Mouse (Mus musculus): ENCODE measurements around the gene Mak. TPM values are rescaled to one million over a fixed set of nuclear protein-coding genes. Genes with fewer than 3 reads are reported as not detected.
A peak's percentile ranks its signal among the peaks of the same experiment; 100 is the strongest.

The Mak gene
- total RNA-seq, 1 experiment, result 0.54 TPM

DNA sequence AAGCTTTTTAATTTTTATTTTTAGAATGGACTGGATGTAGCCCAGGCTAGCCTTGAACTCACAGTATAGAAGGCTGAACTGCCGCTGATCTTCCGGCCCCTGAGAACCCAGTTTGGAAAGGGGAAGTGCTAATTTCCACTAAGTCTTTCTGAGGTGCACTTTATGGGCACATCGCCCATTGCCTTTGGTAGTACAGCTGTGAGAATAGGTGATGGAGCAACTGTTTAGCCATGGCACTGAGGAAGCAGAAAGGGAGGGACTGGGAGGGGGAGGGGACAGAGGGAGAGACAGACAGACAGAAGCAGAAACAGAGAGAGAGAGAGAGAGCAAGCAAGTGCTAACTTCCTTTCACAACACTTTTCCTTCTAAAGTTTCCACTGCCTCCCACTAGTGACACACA, 5.0 kb upstream of the Mak start:
- no peaks in the 10 kb centered on the region for H3K36me3 ChIP-seq (ENCODE audit: control insufficient read depth, insufficient read depth, low read length, poor library complexity, severe bottlenecking)
- no peak overlapping the region for H3K4me3 ChIP-seq (ENCODE audit: insufficient read depth in 1 of 2, low read depth in 1 of 2, low read length in 2 of 2, poor library complexity in 1 of 2, severe bottlenecking in 1 of 2)
- 0 out of 2 replicates have a peak overlapping the region, but pooled peaks have one; percentile 29 for H3K9ac ChIP-seq (ENCODE audit: insufficient read depth, low read depth, low read length, poor library complexity, severe bottlenecking)
- H3K4me1 ChIP-seq (ENCODE audit: control insufficient read depth in 2 of 2, insufficient read depth in 2 of 2, low read length in 2 of 2, poor library complexity in 1 of 2), result peaks cover 0 to 4% of the 10 kb centered on the region in 2 experiments; a peak in 2 of 4 replicates
- no peaks in the 10 kb centered on the region for H3K9me3 ChIP-seq (ENCODE audit: control insufficient read depth, insufficient read depth, low read depth, low read length)
- in situ Hi-C loops (cut with MboI; ENCODE audit: low sequenced_read_pairs in 2 of 2, unreplicated experiment in 2 of 2), result loop anchor here in 1 of 2 experiments (25.0 kb wide), 1 partner anchor 153 kb away; the partner anchor contains the start of gene Smim13
- DNase-seq (ENCODE audit: low read depth, low spot score), result no peak
- TF ChIP-seq ZC3H11A (IDR thresholded peaks at IDR 0.05; ENCODE audit: borderline replicate concordance, low read depth, low read length), result no peak
- no peak overlapping the region for H3K27ac ChIP-seq (ENCODE audit: insufficient read depth, low read depth, low read length, poor library complexity, severe bottlenecking)

DNA sequence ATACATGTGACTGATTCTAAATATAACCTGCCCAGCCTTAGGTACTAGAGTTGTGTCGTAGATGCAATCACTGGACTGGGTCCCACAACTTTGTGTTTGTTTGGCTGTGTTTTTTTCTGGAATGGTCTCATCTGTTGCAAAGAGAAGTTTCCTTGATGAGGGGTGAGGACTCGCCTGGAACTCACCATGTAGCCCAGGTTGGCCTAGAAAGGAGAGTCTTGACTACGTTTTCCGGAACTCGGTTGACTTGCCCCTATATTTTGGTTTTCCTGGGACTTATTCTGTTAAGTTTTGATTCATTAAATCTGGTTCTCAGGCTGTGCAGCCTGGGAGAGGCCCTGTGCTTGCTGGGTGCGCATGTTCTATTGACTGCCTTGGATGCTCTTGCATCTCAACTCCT, 1.2 kb upstream of the Mak start:
- Histone ChIP-seq H3K9ac (ENCODE audit: insufficient read depth, low read depth, low read length, poor library complexity, severe bottlenecking) (no peak overlapping the region), H3K4me1 (ENCODE audit: control insufficient read depth in 2 of 2, insufficient read depth in 2 of 2, low read length in 2 of 2, poor library complexity in 1 of 2) (0 out of 4 replicates have a peak, but pooled peaks cover 0 to 5% of the 10 kb centered on the region in 2 experiments), H3K36me3 (ENCODE audit: control insufficient read depth, insufficient read depth, low read length, poor library complexity, severe bottlenecking) (no peaks in the 10 kb centered on the region), H3K4me3 (ENCODE audit: insufficient read depth in 1 of 2, low read depth in 1 of 2, low read length in 2 of 2, poor library complexity in 1 of 2, severe bottlenecking in 1 of 2) (no peak overlapping the region), H3K9me3 (ENCODE audit: control insufficient read depth, insufficient read depth, low read depth, low read length) (no peaks in the 10 kb centered on the region), H3K27ac (ENCODE audit: insufficient read depth, low read depth, low read length, poor library complexity, severe bottlenecking) (no peak overlapping the region)
- in situ Hi-C loops (cut with MboI; ENCODE audit: low sequenced_read_pairs in 2 of 2, unreplicated experiment in 2 of 2), result loop anchor here in 1 of 2 experiments (25.0 kb wide), 1 partner anchor 157 kb away; the partner anchor contains the start of gene Smim13
- TF ChIP-seq ZC3H11A (IDR thresholded peaks at IDR 0.05; ENCODE audit: borderline replicate concordance, low read depth, low read length), result no peak
- TF ChIP-seq MAFK (IDR thresholded peaks at IDR 0.05; ENCODE audit: insufficient read depth, low read depth, low read length), result no peak
- no peak for TF ChIP-seq ZNF384 (IDR thresholded peaks at IDR 0.05; ENCODE audit: low read depth, low read length)
- no peak for TF ChIP-seq CHD2 (IDR thresholded peaks at IDR 0.05; ENCODE audit: low read depth, low read length)
- no peak for DNase-seq (ENCODE audit: low read depth, low spot score)

DNA sequence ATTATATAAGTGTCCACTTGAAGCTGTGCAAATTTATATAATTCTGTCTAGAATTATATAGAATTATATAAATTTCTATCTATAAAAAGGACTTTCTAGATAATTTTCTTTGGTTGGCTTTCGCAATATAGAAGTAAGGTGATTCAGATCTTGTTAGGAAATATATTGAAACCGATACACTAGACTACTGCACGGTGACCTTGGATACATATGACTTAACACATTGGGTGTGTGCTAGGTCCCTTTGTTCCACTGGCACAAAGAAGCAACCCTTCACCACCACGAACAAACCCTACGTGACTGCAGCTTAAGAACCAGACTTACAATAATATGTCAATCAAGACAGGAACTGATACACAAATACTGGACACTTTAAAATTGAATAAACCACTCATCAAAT, 353 bp upstream of the Mak start:
- Histone ChIP-seq H3K4me3 (ENCODE audit: insufficient read depth in 1 of 2, low read depth in 1 of 2, low read length in 2 of 2, poor library complexity in 1 of 2, severe bottlenecking in 1 of 2) (no peak overlapping the region), H3K4me1 (ENCODE audit: control insufficient read depth in 2 of 2, insufficient read depth in 2 of 2, low read length in 2 of 2, poor library complexity in 1 of 2) (0 out of 4 replicates have a peak, but pooled peaks cover 0 to 5% of the 10 kb centered on the region in 2 experiments)
- no peak for DNase-seq (ENCODE audit: low read depth, low spot score)

DNA sequence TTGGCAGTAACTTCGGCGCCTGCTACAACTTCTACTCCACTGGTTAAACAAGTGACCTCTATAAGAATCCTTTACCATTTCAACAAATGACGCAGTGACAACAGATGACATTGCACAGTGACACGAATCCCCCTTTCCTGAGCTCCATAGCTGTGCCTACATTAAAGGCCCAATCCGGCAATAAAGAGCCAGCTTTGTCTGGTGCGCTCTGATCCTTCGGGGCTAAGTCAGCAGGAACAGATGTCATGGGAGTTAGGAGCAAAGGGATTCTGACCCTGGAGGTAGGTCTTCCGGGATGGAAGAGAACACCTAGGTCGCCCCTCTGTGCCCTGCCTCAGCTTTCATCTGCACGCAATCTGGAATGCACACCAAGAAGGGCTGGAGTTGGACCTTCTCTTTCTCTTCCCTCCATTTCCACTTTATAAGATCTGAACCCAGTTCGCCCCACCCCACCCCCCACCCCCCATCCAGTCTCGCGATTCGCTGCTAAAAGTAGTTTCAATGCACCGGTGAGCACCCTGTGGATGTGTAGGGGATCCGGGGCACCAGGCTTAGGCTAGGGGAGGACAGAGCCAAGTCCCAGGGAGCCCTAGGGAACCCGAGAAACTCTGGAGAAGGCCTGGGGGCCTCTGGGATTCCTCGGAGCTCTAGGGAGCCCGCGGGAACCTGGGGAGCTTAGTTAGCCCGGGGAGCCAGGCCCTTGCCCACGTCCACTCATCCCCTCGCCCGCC, 651 bp downstream of the Mak start:
- Histone ChIP-seq H3K36me3 (ENCODE audit: control insufficient read depth, insufficient read depth, low read length, poor library complexity, severe bottlenecking) (no peaks in the 10 kb centered on the region), H3K9me3 (ENCODE audit: control insufficient read depth, insufficient read depth, low read depth, low read length) (no peaks in the 10 kb centered on the region), H3K4me3 (ENCODE audit: insufficient read depth in 1 of 2, low read depth in 1 of 2, low read length in 2 of 2, poor library complexity in 1 of 2, severe bottlenecking in 1 of 2) (peak overlapping the region; percentile 64 to 74), H3K27ac (ENCODE audit: insufficient read depth, low read depth, low read length, poor library complexity, severe bottlenecking) (no peak overlapping the region), H3K4me1 (ENCODE audit: control insufficient read depth in 2 of 2, insufficient read depth in 2 of 2, low read length in 2 of 2, poor library complexity in 1 of 2) (0 out of 4 replicates have a peak, but pooled peaks cover 0 to 5% of the 10 kb centered on the region in 2 experiments), H3K9ac (ENCODE audit: insufficient read depth, low read depth, low read length, poor library complexity, severe bottlenecking) (peak overlapping the region; percentile 75)
- in situ Hi-C loops (cut with MboI; ENCODE audit: low sequenced_read_pairs in 2 of 2, unreplicated experiment in 2 of 2), result loop anchor here in 1 of 2 experiments (25.0 kb wide), 1 partner anchor 158 kb away; the partner anchor contains the start of gene Smim13
- TF ChIP-seq ZC3H11A (IDR thresholded peaks at IDR 0.05; ENCODE audit: borderline replicate concordance, low read depth, low read length) (no peak), CHD2 (IDR thresholded peaks at IDR 0.05; ENCODE audit: low read depth, low read length) (peak; percentile 48; the same call in 1 of the 2 replicates)
- DNase-seq (ENCODE audit: low read depth, low spot score), result no peak

More for the DNA sequence above, 353 bp upstream of the Mak start:
- TF ChIP-seq ZC3H11A (IDR thresholded peaks at IDR 0.05; ENCODE audit: borderline replicate concordance, low read depth, low read length) (no peak), HCFC1 (IDR thresholded peaks at IDR 0.05; ENCODE audit: borderline replicate concordance, insufficient read depth, low read length) (no peak), CHD2 (IDR thresholded peaks at IDR 0.05; ENCODE audit: low read depth, low read length) (no peak), MAFK (IDR thresholded peaks at IDR 0.05; ENCODE audit: insufficient read depth, low read depth, low read length) (no peak), ZNF384 (IDR thresholded peaks at IDR 0.05; ENCODE audit: low read depth, low read length) (no peak)
- H3K9me3 ChIP-seq (ENCODE audit: control insufficient read depth, insufficient read depth, low read depth, low read length), result no peaks in the 10 kb centered on the region
- no peak overlapping the region for H3K9ac ChIP-seq (ENCODE audit: insufficient read depth, low read depth, low read length, poor library complexity, severe bottlenecking)
- H3K27ac ChIP-seq (ENCODE audit: insufficient read depth, low read depth, low read length, poor library complexity, severe bottlenecking), result no peak overlapping the region
- no peaks in the 10 kb centered on the region for H3K36me3 ChIP-seq (ENCODE audit: control insufficient read depth, insufficient read depth, low read length, poor library complexity, severe bottlenecking)
- in situ Hi-C loops (cut with MboI; ENCODE audit: low sequenced_read_pairs in 2 of 2, unreplicated experiment in 2 of 2), result loop anchor here in 1 of 2 experiments (25.0 kb wide), 1 partner anchor 157 kb away; the partner anchor contains the start of gene Smim13

Measured in ES-E14 (cell line).